Mouse (Mus musculus) myocyte (in vitro differentiated cells): Measurements from ENCODE around the gene Ccndbp1. TPM values are rescaled to one million over a fixed set of nuclear protein-coding genes. Genes with fewer than 3 reads are reported as not detected.

ENCODE experiments used
- H3K27me3 ChIP-seq: one replicate; pipeline ENCODE4 v1.6.1; 2011; ENCODE audit not compliant: control insufficient read depth, insufficient read depth, insufficient read length
- H3K36me3 ChIP-seq: one replicate; pipeline ENCODE4 v1.6.1; 2011; ENCODE audit not compliant: control insufficient read depth, insufficient read depth
- H3K4me2 ChIP-seq: one replicate; pipeline ENCODE4 v1.6.1; 2011; ENCODE audit warnings: low read depth, control low read depth
- H3K4me3 ChIP-seq: one replicate; pipeline ENCODE4 v1.5.1; 2011; ENCODE audit warnings: mild to moderate bottlenecking, control low read depth, moderate library complexity
- H3K79me2 ChIP-seq: one replicate; pipeline ENCODE4 v1.6.1; 2011; ENCODE audit not compliant: control insufficient read depth, insufficient read depth
- H3ac ChIP-seq: one replicate; pipeline ENCODE4 v1.6.1; 2011; ENCODE audit not compliant: control insufficient read depth, insufficient read length
- CEBPB ChIP-seq: IDR thresholded peaks from 2 replicates; pipeline ENCODE4 v1.6.1; 2011; ENCODE audit warnings: mild to moderate bottlenecking, moderate library complexity; ENCODE audit not compliant: poor library complexity, insufficient read depth, severe bottlenecking
- E2F4 ChIP-seq: IDR thresholded peaks from one replicate; pipeline ENCODE4 v1.6.1; 2011; ENCODE audit warnings: mild to moderate bottlenecking, control low read depth, moderate library complexity; ENCODE audit not compliant: insufficient read depth
- MAX ChIP-seq: IDR thresholded peaks from one replicate; pipeline ENCODE4 v1.6.1; 2011; ENCODE audit warnings: low read depth, mild to moderate bottlenecking, control low read depth
- MYOD1 ChIP-seq, 3 experiments: IDR thresholded peaks; one replicate each; pipeline ENCODE4 v1.6.1; 2011; ENCODE audit warnings: control low read depth in 2 of 3, low read depth in 2 of 3, mild to moderate bottlenecking in 2 of 3, moderate library complexity in 1 of 3; ENCODE audit not compliant: insufficient read length in 2 of 3, control insufficient read depth in 1 of 3
- MYOG ChIP-seq, 3 experiments: IDR thresholded peaks; one replicate each; pipeline ENCODE4 v1.6.1; 2011; ENCODE audit warnings: control low read depth in 2 of 3, low read depth in 2 of 3, mild to moderate bottlenecking in 2 of 3; ENCODE audit not compliant: insufficient read length in 2 of 3, control insufficient read depth in 1 of 3, insufficient read depth in 1 of 3
- POLR2A ChIP-seq: IDR thresholded peaks from one replicate; pipeline ENCODE4 v1.6.1; 2011; ENCODE audit warnings: low read depth, mild to moderate bottlenecking, control low read depth, moderate library complexity; ENCODE audit not compliant: insufficient read length
- POLR2AphosphoS2 ChIP-seq: IDR thresholded peaks from one replicate; pipeline ENCODE4 v1.6.1; 2011; ENCODE audit warnings: low read depth, control low read depth; ENCODE audit not compliant: insufficient read length
- REST ChIP-seq: IDR thresholded peaks from one replicate; pipeline ENCODE4 v1.6.1; 2011; ENCODE audit warnings: mild to moderate bottlenecking, control low read depth, moderate library complexity; ENCODE audit not compliant: insufficient read depth, insufficient read length
- SRF ChIP-seq: IDR thresholded peaks from one replicate; pipeline ENCODE4 v1.6.1; 2011; ENCODE audit warnings: low read depth; ENCODE audit not compliant: control insufficient read depth, insufficient read length
- TCF12 ChIP-seq: IDR thresholded peaks from one replicate; pipeline ENCODE4 v1.6.1; 2011; ENCODE audit warnings: mild to moderate bottlenecking, control low read depth; ENCODE audit not compliant: poor library complexity, insufficient read depth, severe bottlenecking
- TCF3 ChIP-seq: IDR thresholded peaks from one replicate; pipeline ENCODE4 v1.6.1; 2011; ENCODE audit warnings: low read depth, control low read depth; ENCODE audit not compliant: insufficient read length
- USF1 ChIP-seq: IDR thresholded peaks from one replicate; pipeline ENCODE4 v1.6.1; 2011; ENCODE audit warnings: low read depth, mild to moderate bottlenecking, control low read depth, moderate library complexity
- polyA plus RNA-seq: library from polyadenylated mRNA; unstranded; fragments of >200 nt; fragmentation: generic; extraction: Trizol; gene quantifications from one replicate; pipeline ENCODE4 v1.2.1, GENCODE M21; 2012; ENCODE audit warnings: missing spikeins

Gene Ccndbp1
- polyA plus RNA-seq, 1 experiment = 48.4 TPM

- no peak overlapping the region for H3K4me2 ChIP-seq
- H3K27me3 ChIP-seq = no peaks in the 10 kb centered on the region
- H3K4me3 ChIP-seq = no peak overlapping the region
- H3ac ChIP-seq = no peak overlapping the region
- no peaks in the 10 kb centered on the region for H3K36me3 ChIP-seq
- no peak for TF ChIP-seq MAX
- TF ChIP-seq TCF12 = no peak
- H3K79me2 ChIP-seq = no peaks in the 10 kb centered on the region
Measured at GRCm38 (mm10) chr2:121045653-121046052, 37.5 kb downstream of the Ccndbp1 start.

- Histone ChIP-seq H3ac (no peak overlapping the region), H3K27me3 (no peaks in the 10 kb centered on the region), H3K4me3 (no peak overlapping the region), H3K36me3 (no peaks in the 10 kb centered on the region), H3K79me2 (no peaks in the 10 kb centered on the region), H3K4me2 (no peak overlapping the region)
- TF ChIP-seq MAX (no peak), MYOD1 (IDR thresholded peaks at IDR 0.05; ENCODE audit: control insufficient read depth in 1 of 3, insufficient read length in 2 of 3, low read depth in 2 of 3) (no peak), REST (no peak), E2F4 (no peak), MYOG (IDR thresholded peaks at IDR 0.05; ENCODE audit: control insufficient read depth in 1 of 3, insufficient read depth in 1 of 3, insufficient read length in 2 of 3, low read depth in 2 of 3) (no peak), CEBPB (no peak), USF1 (no peak), SRF (no peak), TCF12 (no peak), POLR2A (no peak), TCF3 (no peak), POLR2AphosphoS2 (no peak)
Measured at GRCm38 (mm10) chr2:121052176-121052575, 44.0 kb downstream of the Ccndbp1 start.

DNA sequence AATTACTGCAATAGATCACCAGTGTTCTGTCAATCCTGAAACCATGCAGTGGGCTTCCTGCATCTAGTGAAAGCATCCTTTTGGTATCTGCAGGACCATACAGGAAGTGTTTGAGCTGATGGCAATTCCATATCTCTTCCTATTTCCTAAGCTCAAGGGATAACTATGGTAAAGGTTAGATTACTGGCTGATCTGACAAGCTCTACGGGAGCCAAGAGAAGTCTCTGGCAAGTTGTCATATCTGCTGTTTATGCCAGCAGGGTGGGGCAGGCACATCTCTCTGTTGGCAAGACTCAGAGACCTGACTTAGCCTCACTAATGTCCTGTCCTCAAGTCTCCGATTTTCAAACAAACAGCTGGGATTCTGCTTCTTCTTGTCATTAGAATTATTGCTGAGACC is 45.9 kb downstream of the Ccndbp1 start:
- Histone ChIP-seq H3K27me3 (peaks cover 6% of the 10 kb centered on the region), H3K4me3 (no peak overlapping the region), H3K4me2 (no peak overlapping the region), H3K79me2 (no peaks in the 10 kb centered on the region), H3K36me3 (no peaks in the 10 kb centered on the region), H3ac (no peak overlapping the region)
- TF ChIP-seq POLR2A (no peak), MYOD1 (IDR thresholded peaks at IDR 0.05; ENCODE audit: control insufficient read depth in 1 of 3, insufficient read length in 2 of 3, low read depth in 2 of 3) (no peak), CEBPB (no peak), MYOG (IDR thresholded peaks at IDR 0.05; ENCODE audit: control insufficient read depth in 1 of 3, insufficient read depth in 1 of 3, insufficient read length in 2 of 3, low read depth in 2 of 3) (no peak), MAX (no peak), TCF12 (no peak), REST (no peak), TCF3 (no peak), USF1 (no peak)

- TF ChIP-seq E2F4 = no peak
- TF ChIP-seq TCF3 = no peak
- TF ChIP-seq MYOD1 (IDR thresholded peaks at IDR 0.05; ENCODE audit: control insufficient read depth in 1 of 3, insufficient read length in 2 of 3, low read depth in 2 of 3) = no peak
- TF ChIP-seq SRF = no peak
- TF ChIP-seq TCF12 = no peak
- H3K36me3 ChIP-seq = no peaks in the 10 kb centered on the region
- no peak overlapping the region for H3ac ChIP-seq
- no peak overlapping the region for H3K4me3 ChIP-seq
- no peak overlapping the region for H3K4me2 ChIP-seq
- H3K27me3 ChIP-seq = peaks cover 6% of the 10 kb centered on the region
- H3K79me2 ChIP-seq = no peaks in the 10 kb centered on the region
Measured at GRCm38 (mm10) chr2:121055915-121056314, 47.7 kb downstream of the Ccndbp1 start.

GRCm38 (mm10) chr2:121057997-121058396 is 49.8 kb downstream of the Ccndbp1 start:
- Histone ChIP-seq H3K36me3 (no peaks in the 10 kb centered on the region), H3K27me3 (peaks cover 6% of the 10 kb centered on the region), H3ac (no peak overlapping the region), H3K4me2 (no peak overlapping the region), H3K79me2 (no peaks in the 10 kb centered on the region), H3K4me3 (no peak overlapping the region)
- no peak for TF ChIP-seq POLR2A
- no peak for TF ChIP-seq TCF3
- TF ChIP-seq POLR2AphosphoS2 = no peak
- TF ChIP-seq TCF12 = no peak
- TF ChIP-seq MAX = no peak
- no peak for TF ChIP-seq MYOD1 (IDR thresholded peaks at IDR 0.05; ENCODE audit: control insufficient read depth in 1 of 3, insufficient read length in 2 of 3, low read depth in 2 of 3)
- TF ChIP-seq USF1 = no peak
- TF ChIP-seq REST = no peak
- TF ChIP-seq MYOG (IDR thresholded peaks at IDR 0.05; ENCODE audit: control insufficient read depth in 1 of 3, insufficient read depth in 1 of 3, insufficient read length in 2 of 3, low read depth in 2 of 3) = no peak
- no peak for TF ChIP-seq CEBPB
- no peak for TF ChIP-seq SRF
- no peak for TF ChIP-seq E2F4

GRCm38 (mm10) chr2:121061315-121061714 is 53.1 kb downstream of the Ccndbp1 start:
- TF ChIP-seq TCF3 (no peak), POLR2AphosphoS2 (no peak), MAX (no peak), E2F4 (no peak), MYOG (IDR thresholded peaks at IDR 0.05; ENCODE audit: control insufficient read depth in 1 of 3, insufficient read depth in 1 of 3, insufficient read length in 2 of 3, low read depth in 2 of 3) (no peak), POLR2A (no peak), MYOD1 (IDR thresholded peaks at IDR 0.05; ENCODE audit: control insufficient read depth in 1 of 3, insufficient read length in 2 of 3, low read depth in 2 of 3) (no peak), SRF (no peak), TCF12 (no peak), CEBPB (no peak), REST (no peak), USF1 (no peak)
- H3ac ChIP-seq = no peak overlapping the region
- no peaks in the 10 kb centered on the region for H3K36me3 ChIP-seq
- no peak overlapping the region for H3K4me2 ChIP-seq
- no peak overlapping the region for H3K4me3 ChIP-seq
- peaks cover 6% of the 10 kb centered on the region for H3K27me3 ChIP-seq
- no peaks in the 10 kb centered on the region for H3K79me2 ChIP-seq
